Mouse (Mus musculus) MEL (cell line): ENCODE results near the gene Ccl25.

Source experiments
- CTCF ChIP-seq, 3 experiments: IDR thresholded peaks in 2 of 3; conservative IDR thresholded peaks in 1 of 3; 2 replicates each; pipeline ENCODE4 v1.5.1; 2011 to 2012; ENCODE audit warnings: low read length in 3 of 3, low read depth in 2 of 3, mild to moderate bottlenecking in 2 of 3, improper control_type of control experiment in 1 of 3, inconsistent platforms in 1 of 3, mixed read lengths in 1 of 3, moderate library complexity in 1 of 3; ENCODE audit not compliant: control insufficient read depth in 1 of 3, insufficient read depth in 1 of 3, poor library complexity in 1 of 3, severe bottlenecking in 1 of 3
- ELF1 ChIP-seq: IDR thresholded peaks from 2 replicates; pipeline ENCODE4 v1.6.1; 2014; ENCODE audit warnings: low read depth, mild to moderate bottlenecking, inconsistent platforms, low read length, improper control_type of control experiment, moderate library complexity
- EP300 ChIP-seq, 2 experiments: IDR thresholded peaks; 2 replicates each; pipeline ENCODE4 v1.6.1; 2011; ENCODE audit warnings: improper control_type of control experiment in 2 of 2, low read length in 2 of 2, low read depth in 1 of 2, mild to moderate bottlenecking in 1 of 2
- JUND ChIP-seq: IDR thresholded peaks from 2 replicates; pipeline ENCODE4 v1.6.1; 2011; ENCODE audit warnings: low read depth, mild to moderate bottlenecking, improper control_type of control experiment, low read length
- MAZ ChIP-seq: IDR thresholded peaks from 2 replicates; pipeline ENCODE4 v1.6.1; 2012; ENCODE audit warnings: low read depth, mild to moderate bottlenecking, inconsistent platforms, low read length, improper control_type of control experiment
- POLR2AphosphoS5 ChIP-seq: IDR thresholded peaks from 2 replicates; pipeline ENCODE4 v1.6.1; 2012; ENCODE audit warnings: low read depth, borderline replicate concordance, mild to moderate bottlenecking, inconsistent platforms, low read length, moderate library complexity, mixed read lengths
- TBP ChIP-seq: IDR thresholded peaks from 2 replicates; pipeline ENCODE4 v1.8.0; 2011; ENCODE audit warnings: low read depth, low read length, improper control_type of control experiment
- USF1 ChIP-seq: IDR thresholded peaks from 2 replicates; pipeline ENCODE4 v1.6.1; 2014; ENCODE audit warnings: low read depth, mild to moderate bottlenecking, inconsistent platforms, low read length, improper control_type of control experiment, moderate library complexity

DNA sequence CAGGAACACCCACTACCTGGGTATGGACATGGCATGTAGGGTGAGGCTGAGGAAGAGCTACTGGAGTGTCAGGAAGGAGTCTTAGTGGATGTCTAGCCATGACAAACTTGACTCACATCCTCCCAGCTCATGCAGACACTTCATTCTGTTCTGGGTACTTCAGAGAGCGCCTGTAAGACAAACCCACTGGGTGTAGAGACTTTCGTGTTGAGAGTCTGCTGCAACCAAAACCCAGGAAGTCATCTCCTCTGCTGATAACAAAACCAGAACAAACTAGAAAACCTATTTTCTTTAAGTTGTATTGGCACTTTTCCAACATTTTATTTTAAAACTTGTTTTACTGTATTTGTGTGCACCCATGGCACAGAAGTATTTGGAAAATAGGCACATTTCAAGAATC, 19.2 kb upstream of the Ccl25 start:
- TF ChIP-seq MAZ: no peak
- TF ChIP-seq USF1: 0 out of 2 replicates have a peak, but pooled peaks have one; percentile 5
- TF ChIP-seq JUND: no peak
- no peak for TF ChIP-seq CTCF (IDR thresholded peaks at IDR 0.05 in 2 of 3, conservative IDR thresholded peaks at IDR 0.05 in 1 of 3; ENCODE audit: control insufficient read depth in 1 of 3, insufficient read depth in 1 of 3, low read depth in 2 of 3, low read length in 3 of 3, poor library complexity in 1 of 3, severe bottlenecking in 1 of 3)
- peak; percentile 73 to 79 for TF ChIP-seq EP300 (IDR thresholded peaks at IDR 0.05; ENCODE audit: low read depth in 1 of 2, low read length in 2 of 2)
- TF ChIP-seq TBP: no peak
- no peak for TF ChIP-seq POLR2AphosphoS5
- TF ChIP-seq ELF1: peak; percentile 73
